Mouse (Mus musculus) brain, embryonic 14.5 days (tissue): ENCODE measurements around the gene Vps37b.

Experiments
- CTCF ChIP-seq: fragments of 200-500 bp; IDR thresholded peaks from 2 replicates; pipeline ENCODE4 v1.5.1; 2012; ENCODE audit warnings: inconsistent platforms, mild to moderate bottlenecking, moderate library complexity, borderline replicate concordance; ENCODE audit not compliant: insufficient read depth, insufficient read length; ENCODE audit errors: extremely low read depth
- POLR2A ChIP-seq: fragments of 200-500 bp; IDR thresholded peaks from 2 replicates; pipeline ENCODE4 v1.6.1; 2012; ENCODE audit warnings: mild to moderate bottlenecking, inconsistent platforms, borderline replicate concordance; ENCODE audit not compliant: poor library complexity, insufficient read depth, insufficient read length, severe bottlenecking; ENCODE audit errors: extremely low read depth

- TF ChIP-seq CTCF (no peak), POLR2A (no peak)
Measured at GRCm38 (mm10) chr5:123972453-123972852, 59.6 kb downstream of the Vps37b start.
